Mouse (Mus musculus): ENCODE results near the gene Fis1. TPM values are rescaled to one million over a fixed set of nuclear protein-coding genes. Genes with fewer than 3 reads are reported as not detected.
A peak's percentile ranks its signal among the peaks of the same experiment; 100 is the strongest.
"Not testable (repeated sequence)": the region's sequence is repeated elsewhere in the genome, so short reads cannot be mapped to it uniquely, and the experiment has no call there.

The Fis1 gene
- total RNA-seq, 2 experiments from 2014 or later, result 106 to 201 TPM

DNA sequence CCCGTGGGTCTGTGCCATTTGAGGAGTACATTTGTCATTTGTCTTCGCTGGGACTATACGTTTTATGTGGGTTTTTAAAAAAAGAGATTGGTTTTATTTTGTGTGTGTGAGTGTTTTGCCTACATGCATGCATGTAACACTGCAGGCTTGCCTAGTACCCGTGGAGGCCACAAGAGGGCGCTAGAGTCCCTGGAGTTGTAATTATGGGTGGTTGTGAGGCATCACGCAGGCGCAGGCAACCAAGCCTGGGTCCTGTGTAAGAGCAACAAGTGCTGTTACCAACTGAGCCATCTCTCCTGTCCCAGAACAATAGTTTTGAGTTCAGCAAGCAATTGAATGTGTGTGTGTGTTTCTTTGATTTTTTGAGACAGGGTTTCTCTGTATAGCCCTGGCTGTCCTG, 13.8 kb upstream of the Fis1 start:
- ATAC-seq (replicated peaks; ENCODE audit: poor library complexity, severe bottlenecking), result no peak

DNA sequence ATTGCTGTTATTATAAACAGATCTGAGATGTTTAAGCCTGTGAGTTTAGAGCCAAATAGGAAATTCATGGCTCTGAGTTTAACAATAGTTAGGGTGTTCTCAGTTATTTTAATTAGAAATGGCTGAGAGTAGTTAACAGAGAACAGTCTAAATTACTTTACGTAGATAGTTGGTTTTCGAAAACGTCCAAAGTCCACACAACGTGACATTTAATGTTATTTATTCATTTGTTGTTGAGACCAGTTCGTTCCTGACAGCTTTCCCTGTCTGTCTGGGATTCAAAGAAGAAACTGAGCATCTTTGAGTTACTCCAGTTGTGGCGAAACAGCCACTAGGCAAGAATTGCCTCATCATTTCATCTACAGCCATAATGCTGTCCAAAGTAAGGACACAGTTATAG, 13.0 kb upstream of the Fis1 start:
- ATAC-seq (replicated peaks; ENCODE audit: poor library complexity, severe bottlenecking), result not testable (repeated sequence)

DNA sequence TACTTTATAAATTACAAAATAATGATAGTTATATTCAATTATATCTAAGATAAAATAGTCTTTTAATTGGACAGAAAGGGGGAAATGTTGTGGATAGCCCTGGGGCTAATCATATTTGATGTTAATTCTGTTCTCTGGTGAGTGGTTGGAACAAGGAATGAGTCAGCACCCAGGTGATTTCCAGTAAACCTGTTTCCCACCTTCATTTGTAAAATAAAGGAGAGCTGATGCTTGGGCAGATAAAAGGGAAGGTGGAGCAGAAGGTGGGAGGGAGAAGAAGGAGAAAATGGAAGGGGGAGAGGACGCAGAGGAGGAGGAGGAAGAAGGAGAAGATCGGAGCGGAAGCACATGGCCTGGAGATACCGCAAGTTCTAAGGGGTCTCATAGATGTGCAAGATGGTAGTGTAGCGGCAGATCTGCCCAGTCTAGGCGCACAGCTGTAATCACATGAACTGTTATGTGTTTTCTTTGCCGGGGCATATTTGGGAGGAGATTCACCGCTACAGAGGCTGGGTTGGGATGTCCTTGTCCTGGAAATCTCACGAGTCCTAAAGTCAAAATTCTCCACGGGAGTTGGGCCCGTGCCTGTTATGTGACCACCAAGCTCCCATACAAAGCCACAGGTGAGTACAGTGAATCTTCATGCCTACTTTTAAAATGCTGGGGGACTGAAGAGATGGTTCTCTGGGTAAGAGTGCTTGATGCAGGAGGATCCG, 12.1 kb upstream of the Fis1 start:
- ATAC-seq (replicated peaks; ENCODE audit: poor library complexity, severe bottlenecking), result no peak

GRCm38 (mm10) chr5:136942781-136943180, 10.3 kb upstream of the Fis1 start:
- no peak for ATAC-seq (replicated peaks; ENCODE audit: poor library complexity, severe bottlenecking)

DNA sequence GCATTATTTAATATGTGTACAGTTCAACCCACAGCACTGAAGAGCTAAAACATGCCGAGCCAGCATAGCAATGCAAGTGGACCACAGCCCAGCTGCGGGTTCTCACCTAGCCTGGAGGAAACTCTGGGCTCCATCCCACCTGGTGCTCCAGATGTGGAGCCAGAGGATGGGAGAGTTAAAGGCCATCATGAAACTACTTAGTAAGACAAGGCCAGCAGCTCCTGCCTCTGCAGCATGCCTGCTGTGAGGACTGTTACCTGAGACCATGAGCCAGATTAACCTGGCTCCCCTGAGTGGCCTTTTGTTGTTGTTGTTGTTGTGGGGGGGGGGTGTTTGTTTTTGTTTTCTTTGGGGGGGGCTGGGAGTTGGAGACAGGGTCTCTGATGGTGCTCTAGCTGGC, 9.7 kb upstream of the Fis1 start:
- ATAC-seq (replicated peaks; ENCODE audit: poor library complexity, severe bottlenecking), result no peak

GRCm38 (mm10) chr5:136945084-136945483, 8.0 kb upstream of the Fis1 start:
- ATAC-seq (replicated peaks; ENCODE audit: poor library complexity, severe bottlenecking), result no peak

DNA sequence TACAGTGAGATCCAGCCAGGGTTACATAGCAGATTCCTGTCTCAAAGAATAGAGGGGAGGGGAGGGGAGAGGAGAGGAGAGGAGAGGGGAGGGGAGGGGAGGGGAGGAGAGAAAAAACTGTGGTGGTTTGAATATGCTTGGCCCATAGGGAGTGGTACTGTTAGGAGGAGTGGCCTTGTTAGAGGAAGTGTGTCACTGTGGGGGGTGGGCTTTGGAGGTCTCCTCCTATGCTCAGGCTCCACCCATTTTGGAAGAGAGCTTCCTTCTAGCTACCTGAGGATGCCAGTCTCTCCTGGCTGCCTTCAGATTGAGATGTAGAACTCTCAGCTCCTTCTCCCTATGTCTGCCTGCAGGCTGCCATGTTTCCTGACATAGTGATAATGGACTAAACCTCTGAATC, 5.2 kb upstream of the Fis1 start:
- ATAC-seq (replicated peaks; ENCODE audit: poor library complexity, severe bottlenecking), result no peak

DNA sequence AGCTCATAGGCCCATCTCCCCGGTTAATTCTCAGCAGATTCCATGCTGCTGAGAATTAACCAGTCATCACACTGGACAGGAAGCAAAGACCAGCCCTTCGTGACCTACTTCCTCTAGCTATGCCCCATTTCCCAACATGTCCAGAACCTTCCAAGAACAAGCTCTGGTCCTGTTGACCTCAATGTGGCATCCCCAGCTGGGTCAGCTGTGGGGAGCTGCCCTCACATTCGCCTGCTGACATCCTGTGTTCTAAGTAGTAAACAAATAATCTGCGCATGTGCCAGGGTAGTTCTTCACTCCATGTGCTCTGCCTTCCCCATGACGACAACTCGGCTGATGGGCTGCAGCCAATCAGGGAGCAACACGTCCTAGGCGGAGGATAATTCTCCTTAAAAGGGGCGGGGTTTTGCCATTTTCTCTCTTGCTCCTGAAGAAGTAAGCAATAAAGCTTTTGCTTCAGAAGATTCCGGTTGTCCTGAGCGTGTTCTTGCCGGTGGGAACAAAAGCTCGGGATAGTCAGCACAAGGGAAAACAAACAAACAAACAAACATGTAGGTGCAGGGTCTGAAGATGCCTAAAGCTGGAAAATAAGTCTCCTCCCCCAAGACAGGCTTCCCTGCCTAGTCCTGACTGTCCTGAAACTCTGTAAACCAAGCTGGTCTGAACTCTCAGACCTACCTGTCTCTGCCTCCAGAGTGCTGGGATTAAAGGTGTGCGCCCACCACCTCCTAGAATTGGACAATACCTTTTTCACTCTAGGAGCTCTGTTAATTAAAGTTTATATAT, 3.3 kb upstream of the Fis1 start:
- ATAC-seq (replicated peaks; ENCODE audit: poor library complexity, severe bottlenecking), result not testable (repeated sequence)

DNA sequence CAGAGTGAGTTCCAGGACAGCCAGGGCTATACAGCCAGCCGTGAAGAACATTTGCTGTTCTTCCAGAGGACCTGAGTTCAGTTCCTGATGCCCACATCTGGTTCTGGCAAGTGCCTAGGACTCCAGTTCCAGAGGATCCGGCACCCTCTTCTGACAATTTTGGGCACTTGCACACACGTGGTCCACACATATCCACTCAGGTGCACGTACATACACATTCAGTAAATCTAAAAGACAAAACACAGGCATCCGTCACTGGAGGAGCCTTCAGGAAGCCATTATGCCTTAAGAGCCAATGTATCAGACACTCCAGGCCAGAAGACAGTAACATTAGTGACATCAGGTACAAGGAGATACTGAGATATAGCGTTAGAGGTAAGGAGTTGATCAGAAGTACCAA, 2.6 kb upstream of the Fis1 start:
- no peak for ATAC-seq (replicated peaks; ENCODE audit: poor library complexity, severe bottlenecking)

- ATAC-seq (replicated peaks; ENCODE audit: poor library complexity, severe bottlenecking), result no peak
Measured at GRCm38 (mm10) chr5:136952153-136952552, 922 bp upstream of the Fis1 start.

GRCm38 (mm10) chr5:136953440-136953951, 421 bp downstream of the Fis1 start:
- peak; percentile 75 for ATAC-seq (replicated peaks; ENCODE audit: poor library complexity, severe bottlenecking)

DNA sequence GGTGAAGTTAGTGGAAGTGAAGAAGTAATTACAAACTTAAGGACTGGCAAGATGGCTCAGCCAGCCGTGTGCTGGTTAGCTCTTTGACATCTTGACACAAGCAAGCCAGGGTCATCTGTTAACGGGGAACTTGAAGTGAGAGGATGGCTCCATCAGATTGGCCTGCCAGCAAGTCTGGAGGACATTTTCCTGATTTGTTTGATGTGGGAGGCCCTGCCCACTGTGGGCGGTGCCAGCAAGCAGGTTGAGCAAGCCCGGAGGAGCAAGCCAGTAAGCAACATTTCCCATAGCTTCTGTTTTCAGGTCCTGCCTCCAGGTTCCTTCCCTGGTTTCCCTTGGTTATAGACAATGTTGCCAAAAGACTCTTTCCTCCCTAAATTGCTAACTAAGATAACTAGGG, 2.5 kb downstream of the Fis1 start:
- no peak for ATAC-seq (replicated peaks; ENCODE audit: poor library complexity, severe bottlenecking)

DNA sequence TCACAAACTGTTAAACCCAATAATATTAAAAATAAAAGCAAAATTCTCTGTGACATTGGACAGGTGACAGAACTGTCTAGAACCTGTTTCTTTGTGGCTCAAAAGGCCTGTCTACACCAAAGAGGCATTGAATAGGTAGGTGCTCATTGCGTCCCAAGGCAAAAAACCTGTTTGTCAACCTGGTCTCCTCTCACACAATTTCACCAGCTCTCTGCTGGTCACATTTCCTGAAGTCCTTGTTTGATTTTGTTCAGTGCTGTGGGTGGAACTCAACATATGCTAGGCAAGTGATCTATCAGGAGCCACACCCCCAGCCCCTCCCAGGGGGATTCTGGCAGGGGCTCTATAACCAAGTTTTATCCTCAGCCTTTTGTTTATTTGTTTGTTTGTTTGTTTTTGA, 4.2 kb downstream of the Fis1 start:
- no peak for ATAC-seq (replicated peaks; ENCODE audit: poor library complexity, severe bottlenecking)

DNA sequence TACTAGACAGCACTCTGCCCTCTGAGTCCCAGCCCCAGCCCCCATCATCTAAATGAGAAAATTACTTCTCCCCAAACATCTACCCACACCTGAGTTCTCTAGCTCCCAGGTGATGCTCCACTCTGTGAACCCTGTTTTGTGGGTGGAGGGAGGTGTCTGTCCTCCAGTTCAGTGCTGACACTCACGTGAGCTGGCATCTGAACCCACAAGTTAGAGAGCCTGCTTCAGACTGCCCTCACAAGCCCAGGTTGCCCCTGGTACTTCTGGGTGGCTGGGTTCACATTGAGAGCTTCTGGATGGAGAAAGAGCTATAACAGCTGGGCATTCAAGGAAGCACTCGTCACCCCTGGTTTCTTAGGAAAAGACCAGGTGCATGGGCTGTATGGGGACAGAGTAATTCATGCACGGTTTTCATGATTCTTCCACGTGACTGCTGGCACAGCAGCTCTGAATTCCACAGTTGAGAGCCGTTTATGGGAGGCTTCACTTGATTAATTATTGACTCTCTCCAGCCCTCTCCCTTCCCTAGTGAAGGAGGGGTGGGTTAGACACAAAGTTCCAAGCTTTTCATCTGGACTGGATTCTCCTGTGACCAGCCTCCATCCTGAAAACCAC, 6.0 kb downstream of the Fis1 start:
- ATAC-seq (replicated peaks; ENCODE audit: poor library complexity, severe bottlenecking), result no peak

- no peak for ATAC-seq (replicated peaks; ENCODE audit: poor library complexity, severe bottlenecking)
Measured at GRCm38 (mm10) chr5:136960053-136960452, 7.0 kb downstream of the Fis1 start.

GRCm38 (mm10) chr5:136961334-136961982, 8.4 kb downstream of the Fis1 start:
- ATAC-seq (replicated peaks; ENCODE audit: poor library complexity, severe bottlenecking), result peak; percentile 18; the same call in 1 of the 2 replicates

DNA sequence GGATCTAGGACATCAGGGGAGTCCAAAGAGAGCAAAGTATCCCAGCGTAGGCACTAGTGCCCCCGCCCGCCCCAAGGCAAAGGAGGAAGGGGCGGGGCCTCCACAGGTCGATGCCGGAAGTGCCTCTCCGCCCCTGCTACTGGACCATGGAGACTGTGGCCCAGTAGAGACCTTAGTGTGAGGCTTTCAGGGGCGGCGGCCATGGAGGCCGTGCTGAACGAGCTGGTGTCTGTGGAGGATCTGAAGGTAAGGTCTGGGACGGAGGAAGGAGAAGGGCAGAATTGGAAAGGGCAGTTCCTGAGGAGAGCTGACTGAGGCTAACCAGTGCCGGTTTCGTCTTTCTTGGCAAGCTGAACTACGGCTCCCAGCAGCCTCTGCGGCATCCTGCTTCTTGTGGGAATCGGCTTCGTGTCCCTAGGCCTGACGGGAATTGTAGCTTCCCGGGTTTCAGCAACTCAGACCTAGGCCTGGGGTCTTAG, 8.9 kb downstream of the Fis1 start:
- ATAC-seq (replicated peaks; ENCODE audit: poor library complexity, severe bottlenecking), result peak; percentile 90

DNA sequence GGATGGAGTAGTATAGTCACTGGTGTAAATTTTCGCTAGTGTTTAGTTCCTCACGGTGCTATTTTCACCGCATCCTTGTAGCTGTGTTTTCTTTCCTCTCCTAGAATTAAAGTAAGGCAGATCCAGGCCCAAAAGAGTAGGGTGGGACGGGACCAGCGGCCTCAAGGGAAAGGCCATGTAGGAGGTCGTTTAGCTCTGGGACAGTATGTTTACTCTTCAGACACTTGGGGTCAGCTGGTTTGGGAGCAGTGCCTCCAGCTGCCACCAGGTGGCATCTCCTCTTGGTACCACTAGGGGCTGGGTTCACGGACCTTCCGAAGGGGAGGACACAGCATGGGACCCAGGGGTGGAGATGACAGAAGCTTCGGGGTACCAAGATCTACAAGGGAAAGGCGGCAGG, 9.4 kb downstream of the Fis1 start:
- ATAC-seq (replicated peaks; ENCODE audit: poor library complexity, severe bottlenecking), result peak; percentile 86

DNA sequence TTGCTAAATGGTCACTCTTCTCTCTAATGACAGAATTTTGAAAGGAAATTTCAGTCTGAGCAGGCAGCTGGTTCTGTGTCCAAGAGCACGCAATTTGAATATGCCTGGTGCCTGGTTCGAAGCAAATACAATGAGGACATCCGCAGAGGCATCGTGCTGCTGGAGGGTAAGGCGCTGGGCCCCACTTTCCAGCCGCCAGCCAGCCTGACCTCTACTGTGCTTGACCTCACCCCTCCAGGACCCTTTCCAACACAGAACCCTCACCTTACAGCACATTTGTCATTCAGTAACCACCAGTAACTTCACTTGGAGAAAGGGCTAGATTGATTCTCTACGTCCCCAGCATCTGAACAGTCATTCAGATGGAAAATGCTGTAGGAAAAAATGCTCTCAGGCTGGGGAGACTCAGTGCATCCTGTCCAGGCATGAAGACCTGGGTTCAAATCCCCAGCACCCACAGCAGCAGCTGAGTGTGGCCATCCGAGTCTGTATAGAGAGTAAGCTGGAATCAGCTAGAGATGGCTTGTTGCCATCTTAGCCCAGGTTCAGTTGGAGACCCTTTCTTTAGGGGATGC, 10.0 kb downstream of the Fis1 start:
- ATAC-seq (replicated peaks; ENCODE audit: poor library complexity, severe bottlenecking), result no peak

GRCm38 (mm10) chr5:136965210-136965609, 12.1 kb downstream of the Fis1 start:
- ATAC-seq (replicated peaks; ENCODE audit: poor library complexity, severe bottlenecking), result no peak
